Mouse (Mus musculus) thymus, postnatal 10 days (tissue): Measurements from ENCODE around the gene Rtkn.

Experiments
- DNase-seq, 2 experiments: peaks; one replicate each; pipeline ENCODE4 v3.0.0; 2021; ENCODE audit warnings: low spot score in 2 of 2

The Rtkn gene

DNA sequence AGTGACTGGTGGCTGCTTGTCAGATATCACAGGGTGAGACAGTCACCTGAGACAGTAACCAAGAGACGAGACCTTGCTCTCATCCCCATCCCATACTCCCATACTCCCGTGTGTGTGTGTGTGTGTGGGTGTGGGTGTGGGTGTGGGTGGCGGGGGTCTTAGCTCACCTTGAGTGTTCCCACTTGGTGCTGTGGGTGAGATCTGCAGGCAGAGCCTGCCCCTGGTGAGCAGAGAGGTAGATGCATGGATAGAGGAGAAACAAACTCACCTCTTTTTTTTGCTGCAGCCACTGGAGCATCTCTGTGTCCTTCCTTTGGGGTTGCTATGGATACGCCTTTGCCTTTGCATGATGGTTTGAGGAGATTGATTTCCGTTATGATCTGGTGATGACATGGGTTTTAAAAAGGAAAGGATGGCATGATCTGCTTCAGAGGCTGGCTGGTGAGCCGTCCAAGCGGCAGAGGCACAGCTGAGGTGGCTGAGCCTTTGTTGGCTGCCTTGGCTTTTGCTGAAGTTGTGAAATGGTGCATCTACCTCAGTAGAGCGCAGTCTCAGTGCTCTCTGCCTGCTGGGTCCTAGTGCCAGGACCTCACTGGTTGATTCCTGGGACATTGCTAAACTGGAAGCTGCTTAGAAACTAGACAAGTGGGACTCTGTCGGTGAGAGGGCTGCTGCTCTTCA is 37.1 kb downstream of the Rtkn start:
- no peak for DNase-seq

DNA sequence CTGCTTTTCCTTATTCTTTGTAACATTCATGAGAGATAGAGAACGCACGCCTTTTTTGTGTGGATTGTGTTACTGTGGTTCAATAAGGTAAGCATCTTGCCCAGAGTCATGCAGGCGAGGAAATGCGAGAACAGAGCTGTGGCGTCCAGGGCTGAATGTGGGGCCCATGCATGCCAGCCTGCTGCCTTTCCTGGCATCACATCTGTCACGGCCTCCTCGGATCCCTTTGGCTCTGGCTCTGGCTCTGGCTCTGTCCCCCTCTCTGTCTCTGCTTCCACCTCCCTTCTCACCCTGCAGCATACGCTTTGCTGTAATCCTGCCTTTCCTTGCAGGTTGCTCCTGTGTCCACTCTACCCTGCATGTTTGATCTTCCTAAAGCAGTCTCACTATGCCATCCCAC is 40.7 kb downstream of the Rtkn start:
- DNase-seq, result no peak

GRCm38 (mm10) chr6:83179390-83180117 is 44.3 kb downstream of the Rtkn start:
- no peak for DNase-seq

DNA sequence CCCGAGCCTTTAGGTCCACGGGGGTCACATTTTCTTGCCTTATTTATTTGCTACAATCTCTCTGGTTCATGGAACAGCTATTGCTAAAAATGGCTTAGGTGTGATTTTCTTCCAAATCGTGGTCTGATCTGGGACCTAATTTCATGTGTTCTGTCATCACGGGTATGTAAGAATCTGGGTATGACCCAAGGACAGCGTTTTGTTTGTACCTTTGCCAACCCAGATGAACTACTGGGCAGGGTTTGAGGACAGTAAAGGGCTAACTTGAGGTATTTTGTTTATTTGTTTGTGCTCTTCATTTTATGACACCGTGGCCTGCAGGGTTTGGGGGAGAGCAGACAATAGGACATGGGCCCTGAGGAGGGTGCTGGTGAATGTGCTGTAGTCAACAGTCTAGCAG is 45.3 kb downstream of the Rtkn start:
- no peak for DNase-seq

DNA sequence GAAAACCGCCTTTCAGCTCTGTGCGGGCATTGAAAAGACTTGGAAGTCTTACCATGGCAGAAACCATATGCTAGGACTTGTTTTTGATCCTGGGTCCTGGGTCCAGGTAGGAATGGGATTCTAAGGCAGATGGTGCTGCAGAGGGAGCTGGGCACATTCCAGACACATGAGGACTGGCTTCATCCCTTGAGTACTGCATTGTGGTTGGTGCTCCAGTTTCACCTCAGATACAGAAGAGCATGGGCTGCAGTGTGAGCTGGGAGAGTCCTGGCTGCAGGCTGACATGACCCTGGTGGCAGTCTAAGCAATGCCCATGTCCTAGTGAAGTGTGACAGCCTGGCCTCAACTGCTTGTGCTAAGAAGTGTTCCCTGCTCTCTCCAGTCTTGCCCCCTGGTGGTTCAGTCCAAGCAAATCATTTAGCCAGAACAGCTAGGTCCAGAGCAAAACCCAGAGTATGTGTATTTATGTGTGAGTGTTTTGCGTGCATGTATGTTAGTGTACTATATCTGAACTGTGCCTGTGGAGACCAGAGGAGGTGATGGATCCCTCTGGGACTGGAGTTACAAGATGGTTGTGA is 49.7 kb downstream of the Rtkn start:
- DNase-seq, result no peak

- peak; percentile 14 to 25 for DNase-seq
Observed at GRCm38 (mm10) chr6:83185895-83186861, 50.9 kb downstream of the Rtkn start.

DNA sequence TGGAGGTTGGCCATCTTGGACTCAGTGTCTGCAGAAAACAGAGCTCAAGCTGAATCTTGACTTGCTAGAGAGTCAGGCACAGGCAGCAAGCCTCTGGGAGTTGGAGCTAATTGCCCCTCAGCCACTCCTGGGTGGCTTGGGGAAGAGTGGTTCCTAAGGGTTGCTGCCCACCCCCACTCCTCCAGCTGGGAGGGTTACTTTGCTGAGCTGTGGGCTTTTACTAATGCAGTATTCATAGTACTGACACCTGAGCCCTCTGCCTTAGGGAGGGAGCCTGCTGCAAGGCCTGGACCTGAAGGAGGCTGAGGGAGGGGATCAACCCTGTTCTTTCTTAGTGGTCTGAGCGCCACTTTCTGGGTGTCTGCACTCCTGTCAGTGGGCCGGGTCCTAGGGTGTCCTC is 51.7 kb downstream of the Rtkn start:
- no peak for DNase-seq

GRCm38 (mm10) chr6:83193571-83193970 is 58.3 kb downstream of the Rtkn start:
- DNase-seq, result peak; percentile 20 to 27

DNA sequence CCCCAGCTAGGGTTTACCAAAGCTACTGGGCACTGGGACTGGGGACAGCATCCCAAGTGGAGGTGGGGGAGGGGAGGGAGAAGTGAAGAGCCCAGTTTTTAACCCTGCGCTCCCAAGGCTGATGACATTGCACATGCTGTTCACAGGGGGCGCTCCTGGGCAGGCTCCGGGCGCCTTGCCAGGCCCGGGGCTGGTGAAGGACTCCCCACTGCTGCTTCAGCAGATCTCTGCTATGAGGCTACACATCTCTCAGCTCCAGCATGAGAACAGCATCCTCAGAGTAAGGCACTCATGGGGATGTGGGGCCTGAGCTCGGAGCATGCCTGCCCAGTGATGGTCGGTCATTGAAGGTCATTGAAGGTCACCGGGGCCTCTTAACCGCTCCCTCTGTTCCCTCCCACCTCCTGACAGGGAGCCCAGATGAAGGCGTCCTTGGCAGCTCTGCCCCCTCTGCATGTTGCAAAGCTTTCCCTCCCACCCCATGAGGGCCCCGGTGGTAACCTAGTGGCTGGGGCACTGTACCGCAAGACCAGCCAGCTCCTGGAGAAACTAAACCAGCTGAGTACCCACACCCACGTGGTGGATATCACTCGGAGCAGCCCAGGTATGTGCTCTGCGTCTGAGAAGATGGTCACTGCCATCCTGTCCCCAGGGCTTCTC is 62.2 kb downstream of the Rtkn start:
- no peak for DNase-seq
